Mouse (Mus musculus) retina, embryonic 14.5 days (tissue): ENCODE results near the gene Ncbp2.

Experiments used
- DNase-seq: peaks from one replicate; pipeline ENCODE4 v3.0.0-alpha.2; 2015; ENCODE audit warnings: low spot score

The Ncbp2 gene

GRCm38 (mm10) chr16:32010330-32010729 lies 62.0 kb downstream of the Ncbp2 start:
- no peak for DNase-seq
